Mouse (Mus musculus) brain, embryonic 14.5 days (tissue): ENCODE results near the gene Relch. TPM values are rescaled to one million over a fixed set of nuclear protein-coding genes. Genes with fewer than 3 reads are reported as not detected.
"Not testable (repeated sequence)": the region's sequence is repeated elsewhere in the genome, so short reads cannot be mapped to it uniquely, and the experiment has no call there.

Experiments
- DNase-seq: peaks from one replicate; pipeline ENCODE4 v3.0.0-alpha.2; 2011; ENCODE audit warnings: low read depth
- CTCF ChIP-seq: fragments of 200-500 bp; IDR thresholded peaks from 2 replicates; pipeline ENCODE4 v1.5.1; 2012; ENCODE audit warnings: inconsistent platforms, mild to moderate bottlenecking, moderate library complexity, borderline replicate concordance; ENCODE audit not compliant: insufficient read depth, insufficient read length; ENCODE audit errors: extremely low read depth
- POLR2A ChIP-seq: fragments of 200-500 bp; IDR thresholded peaks from 2 replicates; pipeline ENCODE4 v1.6.1; 2012; ENCODE audit warnings: mild to moderate bottlenecking, inconsistent platforms, borderline replicate concordance; ENCODE audit not compliant: poor library complexity, insufficient read depth, insufficient read length, severe bottlenecking; ENCODE audit errors: extremely low read depth
- polyA plus RNA-seq: library from polyadenylated mRNA; depleted of rRNA; stranded (reverse); fragments of >200 nt; gene quantifications from 2 replicates; pipeline ENCODE4 v1.2.3, GENCODE M21; 2012

Gene Relch
- polyA plus RNA-seq, 1 experiment: 49.1 TPM

GRCm38 (mm10) chr1:105746858-105747596, 83.4 kb downstream of the Relch start:
- TF ChIP-seq POLR2A (no peak), CTCF (no peak)
- no peak for DNase-seq

DNA sequence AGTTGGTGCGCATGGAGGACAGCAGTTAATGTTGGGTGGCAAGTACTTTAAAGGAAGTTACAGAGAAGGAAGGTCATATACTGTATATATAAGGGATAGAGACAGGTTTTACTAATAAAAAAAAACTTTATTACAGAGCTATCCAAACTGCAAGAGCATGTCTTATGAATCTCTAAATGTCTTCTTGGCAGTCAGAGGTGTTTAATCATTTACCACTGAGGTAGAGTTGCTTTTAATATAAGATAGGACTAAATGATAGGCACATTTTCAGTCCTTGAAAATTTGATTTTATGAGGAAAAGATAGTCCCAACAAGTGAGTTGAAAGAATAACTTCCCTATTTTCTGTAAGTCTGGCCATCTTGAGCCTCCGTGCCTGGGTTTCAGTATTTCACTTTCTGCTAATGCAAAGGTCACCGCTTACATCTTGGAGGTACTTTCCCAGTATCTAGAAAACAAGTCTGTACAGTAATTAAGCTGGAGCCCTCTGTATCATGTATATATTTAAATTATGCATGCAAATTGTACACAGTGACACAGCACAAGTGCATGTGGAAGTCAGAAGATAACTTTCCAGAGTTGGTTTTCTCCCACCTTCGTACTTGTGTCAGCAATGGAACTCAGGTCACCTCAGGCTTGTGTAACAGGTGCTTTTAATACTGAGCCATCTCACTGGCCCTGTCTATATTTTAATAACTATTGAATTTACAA, 84.6 kb downstream of the Relch start:
- no peak for DNase-seq
- TF ChIP-seq CTCF: no peak
- no peak for TF ChIP-seq POLR2A

DNA sequence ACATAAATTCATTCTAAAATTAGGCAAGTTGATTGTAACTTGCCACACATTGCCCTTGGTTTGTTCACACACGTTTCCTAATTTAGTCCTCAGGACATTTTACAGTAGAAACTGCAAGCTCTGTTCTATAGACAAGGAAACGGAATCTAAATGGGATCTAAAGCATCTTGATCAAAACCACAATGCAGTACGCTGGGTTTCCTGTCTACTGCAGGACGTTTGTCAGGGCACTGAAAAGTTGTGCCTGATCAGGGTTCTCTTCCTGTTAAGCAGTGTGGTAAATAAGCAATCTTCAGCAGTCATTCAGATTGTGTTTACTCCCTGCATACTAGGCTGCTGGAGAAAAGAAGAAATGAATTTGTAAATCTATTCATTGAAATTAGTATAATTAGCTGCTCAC, 88.5 kb downstream of the Relch start:
- no peak for DNase-seq
- TF ChIP-seq CTCF (no peak), POLR2A (no peak)

- TF ChIP-seq CTCF (no peak), POLR2A (no peak)
Measured at GRCm38 (mm10) chr1:105752944-105753343, 89.3 kb downstream of the Relch start.

DNA sequence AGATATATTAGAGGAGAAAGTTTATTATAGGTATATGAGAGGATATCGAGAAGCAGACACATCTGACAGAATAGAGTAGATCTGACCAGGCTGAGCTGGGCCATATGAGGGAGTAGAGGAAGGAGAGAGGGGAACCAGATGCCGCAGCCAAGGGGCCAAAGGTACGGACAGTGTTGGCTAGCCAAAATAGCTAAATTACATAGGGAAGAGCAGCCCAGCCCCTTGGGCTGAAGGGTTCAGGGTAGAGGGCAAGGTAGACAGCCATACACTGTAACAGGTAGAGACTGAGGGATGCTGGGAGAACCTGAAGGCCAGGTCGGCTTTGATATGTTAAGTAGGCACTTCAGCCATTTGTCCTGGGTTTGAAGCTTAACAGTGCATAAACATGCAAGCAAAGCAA, 95.1 kb downstream of the Relch start:
- no peak for DNase-seq
- TF ChIP-seq CTCF: no peak
- no peak for TF ChIP-seq POLR2A

More at GRCm38 (mm10) chr1:105752944-105753343, 89.3 kb downstream of the Relch start:
- no peak for DNase-seq

DNA sequence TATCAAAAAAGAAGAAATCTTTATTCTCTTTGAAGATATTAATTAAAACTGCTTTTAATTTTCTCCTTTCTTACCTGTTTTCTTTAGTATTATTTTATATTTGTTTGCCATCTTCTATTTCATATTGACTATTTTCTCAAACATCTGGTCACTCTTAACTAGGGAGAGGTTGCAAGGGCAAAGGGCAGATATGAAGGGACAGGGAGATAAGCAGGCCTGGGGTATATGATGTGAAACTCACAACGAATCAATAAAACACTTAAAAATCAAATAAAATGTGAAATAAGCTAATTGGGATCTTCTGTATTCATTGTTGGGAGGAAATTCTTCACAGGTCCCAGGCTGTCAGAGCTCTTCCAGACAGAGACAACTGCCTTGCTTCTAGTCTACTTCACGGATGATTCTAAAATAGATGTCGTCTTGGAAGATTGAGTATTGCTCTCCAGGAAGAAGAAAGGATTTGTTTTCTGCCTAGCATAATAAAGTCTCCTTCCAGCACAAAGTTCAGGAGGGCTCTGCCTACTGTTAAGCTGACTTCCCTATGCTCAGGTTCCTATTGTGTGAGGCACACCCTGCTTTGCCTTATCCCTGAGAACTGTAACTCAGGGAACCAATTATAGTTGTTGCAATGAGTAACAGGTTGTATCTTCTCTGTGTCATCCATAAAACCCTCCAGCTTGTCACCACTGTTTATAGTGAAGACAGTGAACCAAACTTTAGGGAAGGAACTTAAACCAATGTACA, 95.9 kb downstream of the Relch start:
- no peak for DNase-seq
- TF ChIP-seq CTCF (no peak), POLR2A (no peak)

DNA sequence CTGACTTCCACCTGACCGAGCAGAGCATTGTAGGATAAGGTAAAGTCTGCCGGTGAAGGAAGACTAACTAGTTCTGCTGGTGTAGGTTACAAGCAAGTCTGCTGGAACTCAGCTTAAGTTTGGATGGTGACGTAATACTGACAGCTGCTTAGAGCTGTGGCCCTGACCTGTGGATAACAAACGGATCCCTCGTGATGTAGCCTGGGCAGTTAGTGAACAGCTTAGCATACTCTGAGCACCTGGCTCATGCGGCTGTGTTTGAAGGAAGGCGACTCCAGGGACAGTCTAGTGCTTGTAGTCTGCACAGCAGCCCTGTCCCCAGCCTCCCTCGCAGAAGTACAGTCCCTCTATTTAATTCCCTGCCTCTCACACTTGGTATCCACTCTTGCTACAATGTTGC, 101.9 kb downstream of the Relch start:
- TF ChIP-seq POLR2A: no peak
- no peak for TF ChIP-seq CTCF
- DNase-seq: no peak

GRCm38 (mm10) chr1:105766099-105766498, 102.4 kb downstream of the Relch start:
- not testable (repeated sequence) for DNase-seq

DNA sequence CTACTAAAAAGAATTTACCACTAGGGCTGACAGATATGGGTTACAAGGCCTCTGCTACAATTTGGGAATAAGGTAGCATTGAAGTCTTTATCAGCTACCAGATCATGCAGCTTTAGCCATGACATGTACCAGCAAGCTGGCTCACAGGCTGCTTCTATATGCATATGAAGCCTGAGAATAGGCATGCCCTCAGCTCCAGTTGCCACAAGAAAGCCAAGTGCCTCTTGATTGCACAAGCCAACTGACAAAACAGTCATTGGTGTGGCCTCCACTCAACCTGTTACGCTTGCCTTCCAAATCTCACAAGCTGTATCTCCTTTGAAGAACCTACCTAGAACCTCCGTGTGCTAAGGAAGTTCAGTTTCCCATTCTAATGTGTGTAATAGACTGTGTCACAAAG, 104.7 kb downstream of the Relch start:
- TF ChIP-seq CTCF (no peak), POLR2A (no peak)
- DNase-seq: no peak

- TF ChIP-seq POLR2A (no peak), CTCF (no peak)
- DNase-seq: no peak
Measured at GRCm38 (mm10) chr1:105770685-105771084, 107.0 kb downstream of the Relch start.

DNA sequence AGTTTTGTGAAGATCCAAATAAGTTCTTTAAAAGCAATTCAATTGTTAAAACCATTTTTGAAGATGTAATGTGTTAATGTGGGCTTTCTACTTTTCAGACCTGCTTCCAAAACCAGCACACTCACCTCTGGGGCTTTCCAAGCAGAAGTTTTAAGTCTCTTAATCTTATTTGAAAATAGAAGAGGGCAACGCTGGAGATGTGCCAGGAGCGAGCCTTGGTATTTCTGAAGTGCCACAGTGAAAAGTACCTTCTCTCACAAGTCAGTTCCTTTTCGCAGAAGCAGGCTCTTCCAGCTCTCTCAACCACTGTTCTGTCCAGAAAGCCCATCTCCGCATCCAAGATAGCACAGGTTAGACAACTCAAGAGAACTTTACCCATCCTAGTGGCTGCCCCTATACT, 112.8 kb downstream of the Relch start:
- no peak for TF ChIP-seq POLR2A
- no peak for TF ChIP-seq CTCF

DNA sequence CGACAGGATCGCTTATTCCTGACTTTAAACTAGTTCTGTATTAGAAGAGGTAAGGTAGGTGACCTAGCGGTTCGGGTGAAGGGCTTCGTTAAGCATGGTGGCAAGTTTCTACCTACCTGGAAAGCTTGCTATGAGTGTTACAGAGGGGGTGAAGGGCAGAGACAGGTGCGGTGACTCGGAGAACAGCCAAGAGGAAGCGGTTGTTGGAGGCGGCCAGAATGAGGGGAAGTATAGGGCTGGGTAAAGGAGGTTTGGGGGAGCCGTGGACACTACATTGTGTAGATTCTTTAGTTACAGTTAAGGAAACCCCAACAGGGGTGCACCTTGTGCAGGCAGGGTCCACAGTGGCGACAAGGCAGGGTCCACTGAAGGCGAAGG, 116.4 kb downstream of the Relch start:
- TF ChIP-seq CTCF: no peak
- TF ChIP-seq POLR2A: no peak
- no peak for DNase-seq

More for the DNA sequence above, 112.8 kb downstream of the Relch start:
- DNase-seq: no peak

DNA sequence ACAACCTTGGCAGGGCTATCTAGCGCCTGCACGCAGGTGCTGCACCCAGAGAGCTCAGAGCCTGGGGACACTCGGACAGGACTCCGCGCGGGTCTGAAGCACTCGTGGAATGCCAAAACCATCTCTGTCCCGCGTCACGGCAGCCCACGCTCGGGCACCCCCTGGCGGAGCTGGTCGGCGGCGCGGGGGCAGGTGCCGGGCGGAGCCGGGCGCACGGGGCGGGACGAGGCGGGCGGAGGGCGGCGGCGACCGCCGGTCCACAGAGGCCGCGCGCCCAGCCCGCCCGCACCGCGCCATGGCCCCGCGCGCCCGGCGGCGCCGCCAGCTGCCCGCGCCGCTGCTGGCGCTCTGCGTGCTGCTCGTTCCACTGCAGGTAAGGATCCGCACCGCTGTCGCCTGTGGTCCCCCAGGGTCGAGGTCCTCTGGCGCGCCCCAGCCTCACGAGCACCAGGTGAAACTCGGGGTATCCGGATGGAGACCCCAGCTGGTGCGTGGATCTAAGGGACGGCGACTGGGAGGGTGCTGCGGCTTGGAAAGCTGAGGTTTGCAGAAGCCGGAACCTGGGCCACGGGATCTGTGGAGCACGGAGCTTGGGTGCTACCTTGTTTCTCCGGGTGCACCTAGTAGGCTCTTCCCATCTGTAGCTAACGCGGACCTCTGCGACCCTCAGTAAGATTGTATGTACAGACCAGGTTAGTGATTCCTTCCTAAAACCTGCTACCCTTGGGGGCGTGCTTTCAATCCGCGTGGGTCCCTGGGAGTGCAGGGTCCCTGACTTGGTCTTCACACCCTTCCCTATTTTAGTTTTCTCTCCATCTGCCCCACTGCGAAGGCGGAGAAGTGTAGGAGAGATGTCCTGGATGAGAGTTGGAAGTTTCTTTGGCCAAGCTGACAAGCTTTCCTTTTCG, 117.0 kb downstream of the Relch start, which contains the start of gene Tnfrsf11a:
Gene Tnfrsf11a, plus strand, starts transcription at position 262 of the 908 bp plus-strand sequence.
- TF ChIP-seq CTCF (peak; percentile 39; the same call in 1 of the 2 replicates), POLR2A (no peak)

More for the DNA sequence above, 117.0 kb downstream of the Relch start, which contains the start of gene Tnfrsf11a:
- DNase-seq: peak; percentile 39
